Mouse (Mus musculus) liver, embryonic 14.5 days (tissue): ENCODE data around the gene 4931429L15Rik.

Experiments
- CTCF ChIP-seq: IDR thresholded peaks from 2 replicates; pipeline ENCODE4 v1.5.1; 2016; ENCODE audit warnings: antibody characterized with exemption, low read depth, control low read depth
- EP300 ChIP-seq: IDR thresholded peaks from 2 replicates; pipeline ENCODE4 v1.6.1; 2016; ENCODE audit warnings: antibody characterized with exemption, low read depth

- TF ChIP-seq EP300 (no peak), CTCF (peak; percentile 58)
These were observed 10.7 kb downstream of the 4931429L15Rik start for GRCm38 (mm10) chr9:46309121-46309520.
